Mouse (Mus musculus): ENCODE measurements around the gene Ripor2. TPM values are rescaled to one million over a fixed set of nuclear protein-coding genes. Genes with fewer than 3 reads are reported as not detected.

Ripor2 gene
- total and polyA plus RNA-seq, 3 experiments, result 4.7 to 8.2 (median 7.4) TPM

DNA sequence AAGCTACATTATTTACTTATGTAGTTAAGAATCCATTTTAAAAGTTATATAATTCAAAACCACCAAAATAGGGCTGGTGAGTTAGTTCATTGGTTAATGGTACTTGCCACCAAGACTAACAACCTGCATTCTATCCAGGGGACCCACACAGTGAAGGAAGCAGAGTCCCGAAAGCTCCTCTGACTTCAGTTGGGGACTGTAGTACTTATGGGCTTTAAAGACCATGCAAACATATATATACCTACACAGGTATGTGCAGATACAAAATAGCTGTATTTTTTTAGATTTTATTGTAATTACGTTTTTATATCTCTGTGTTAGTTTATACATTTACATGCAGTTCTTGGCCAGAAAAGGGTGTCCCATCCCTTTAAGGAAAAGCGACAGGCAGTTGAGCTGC lies 174.8 kb downstream of the Ripor2 start:
- Histone ChIP-seq H3K79me2 (replicated peaks; ENCODE audit: control insufficient read depth, insufficient read depth, low read length) (no peaks in the 10 kb centered on the region), H3K4me1 (ENCODE audit: control insufficient read depth, insufficient read depth, low read length) (no peaks in the 10 kb centered on the region), H3K27ac (no peak overlapping the region), H3K27me3 (ENCODE audit: control insufficient read depth, insufficient read depth, low read length) (no peaks in the 10 kb centered on the region), H3K9ac (ENCODE audit: low read depth, low read length) (no peak overlapping the region), H3K4me3 (no peak overlapping the region), H3K36me3 (ENCODE audit: control insufficient read depth, insufficient read depth, low read length) (no peaks in the 10 kb centered on the region)
- DNase-seq, result no peak
- TF ChIP-seq CTCF (IDR thresholded peaks at IDR 0.05) (no peak), POLR2A (IDR thresholded peaks at IDR 0.05; ENCODE audit: insufficient read depth, low read depth, low read length) (no peak), EP300 (IDR thresholded peaks at IDR 0.05; ENCODE audit: insufficient read depth, low read depth, low read length) (no peak)
- intact Hi-C loops (cut with DNase I), result no loop called here
- WGBS, result over 99% methylated on average over 3 of the region's 3 CpGs

DNA sequence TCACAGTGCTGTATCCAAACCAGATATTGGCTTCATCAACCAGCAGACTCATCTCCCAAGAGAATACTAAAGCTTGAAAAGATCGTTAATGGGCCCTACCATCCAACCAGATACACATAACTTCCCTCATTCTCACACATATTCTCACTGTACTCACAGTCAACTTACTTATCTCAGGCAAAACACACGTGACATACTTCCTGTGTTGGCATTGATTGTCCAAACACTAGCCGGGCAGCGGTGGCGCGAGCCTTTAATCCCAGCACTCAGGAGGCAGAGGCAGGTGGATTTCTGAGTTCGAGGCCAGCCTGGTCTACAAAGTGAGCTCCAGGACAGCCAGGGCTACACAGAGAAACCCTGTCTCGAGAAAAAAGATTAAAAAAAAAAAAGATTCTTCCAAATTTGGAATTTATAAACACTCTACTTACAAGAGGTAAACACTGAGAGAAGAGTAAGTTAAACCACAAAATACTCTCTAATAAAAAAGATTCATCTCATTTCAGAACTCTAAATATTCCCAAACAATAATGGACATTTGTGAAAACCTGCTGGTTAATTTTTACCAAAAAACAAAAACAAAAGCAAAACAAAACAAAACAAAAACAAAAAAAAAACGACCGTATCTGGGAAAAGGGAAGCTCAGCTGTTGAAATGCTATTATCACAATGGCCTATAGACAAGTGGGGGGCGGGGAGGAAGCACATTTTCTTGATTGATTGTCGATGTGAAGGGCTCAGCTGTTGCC lies 176.0 kb downstream of the Ripor2 start:
- peaks cover 1% of the 10 kb centered on the region; the same call in 1 of the 2 replicates for H3K4me1 ChIP-seq (ENCODE audit: control insufficient read depth, insufficient read depth, low read length)
- H3K4me3 ChIP-seq, result no peak overlapping the region
- no peak for DNase-seq
- 72% methylated on average over 12 of the region's 12 CpGs for WGBS
- no peak overlapping the region for H3K27ac ChIP-seq
- H3K9ac ChIP-seq (ENCODE audit: low read depth, low read length), result no peak overlapping the region
- H3K36me3 ChIP-seq (ENCODE audit: control insufficient read depth, insufficient read depth, low read length), result no peaks in the 10 kb centered on the region
- no peaks in the 10 kb centered on the region for H3K27me3 ChIP-seq (ENCODE audit: control insufficient read depth, insufficient read depth, low read length)
- TF ChIP-seq CTCF (IDR thresholded peaks at IDR 0.05) (no peak), EP300 (IDR thresholded peaks at IDR 0.05; ENCODE audit: insufficient read depth, low read depth, low read length) (no peak), POLR2A (IDR thresholded peaks at IDR 0.05; ENCODE audit: insufficient read depth, low read depth, low read length) (no peak)
- intact Hi-C loops (cut with DNase I), result no loop called here
- H3K79me2 ChIP-seq (replicated peaks; ENCODE audit: control insufficient read depth, insufficient read depth, low read length), result no peaks in the 10 kb centered on the region

DNA sequence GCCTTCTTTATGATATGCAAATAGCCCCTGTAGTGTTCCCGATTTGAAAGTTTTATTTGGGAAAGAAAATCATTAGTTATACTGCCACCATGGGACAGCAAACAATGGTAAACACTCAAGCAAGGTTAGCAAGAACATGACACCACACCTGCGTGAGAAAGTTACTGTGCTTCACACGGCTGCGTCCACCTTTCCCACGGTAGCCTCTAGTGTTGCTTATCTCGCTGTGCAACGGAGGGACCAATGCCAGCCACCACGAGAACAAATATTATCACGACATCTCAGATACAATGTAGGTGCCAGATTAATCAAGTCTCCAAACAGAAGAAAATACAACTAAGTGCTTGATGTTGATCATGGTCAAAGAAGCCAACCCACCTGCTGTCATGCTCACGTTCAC lies 177.5 kb downstream of the Ripor2 start:
- intact Hi-C loops (cut with DNase I), result no loop called here
- no peak for DNase-seq
- H3K79me2 ChIP-seq (replicated peaks; ENCODE audit: control insufficient read depth, insufficient read depth, low read length), result no peaks in the 10 kb centered on the region
- H3K4me3 ChIP-seq, result no peak overlapping the region
- H3K36me3 ChIP-seq (ENCODE audit: control insufficient read depth, insufficient read depth, low read length), result no peaks in the 10 kb centered on the region
- H3K4me1 ChIP-seq (ENCODE audit: control insufficient read depth, insufficient read depth, low read length), result peaks cover 1% of the 10 kb centered on the region; the same call in 1 of the 2 replicates
- TF ChIP-seq EP300 (IDR thresholded peaks at IDR 0.05; ENCODE audit: insufficient read depth, low read depth, low read length) (no peak), CTCF (IDR thresholded peaks at IDR 0.05) (no peak), POLR2A (IDR thresholded peaks at IDR 0.05; ENCODE audit: insufficient read depth, low read depth, low read length) (no peak)
- no peak overlapping the region for H3K9ac ChIP-seq (ENCODE audit: low read depth, low read length)
- no peaks in the 10 kb centered on the region for H3K27me3 ChIP-seq (ENCODE audit: control insufficient read depth, insufficient read depth, low read length)
- 82% methylated on average over 10 of the region's 10 CpGs for WGBS
- no peak overlapping the region for H3K27ac ChIP-seq

DNA sequence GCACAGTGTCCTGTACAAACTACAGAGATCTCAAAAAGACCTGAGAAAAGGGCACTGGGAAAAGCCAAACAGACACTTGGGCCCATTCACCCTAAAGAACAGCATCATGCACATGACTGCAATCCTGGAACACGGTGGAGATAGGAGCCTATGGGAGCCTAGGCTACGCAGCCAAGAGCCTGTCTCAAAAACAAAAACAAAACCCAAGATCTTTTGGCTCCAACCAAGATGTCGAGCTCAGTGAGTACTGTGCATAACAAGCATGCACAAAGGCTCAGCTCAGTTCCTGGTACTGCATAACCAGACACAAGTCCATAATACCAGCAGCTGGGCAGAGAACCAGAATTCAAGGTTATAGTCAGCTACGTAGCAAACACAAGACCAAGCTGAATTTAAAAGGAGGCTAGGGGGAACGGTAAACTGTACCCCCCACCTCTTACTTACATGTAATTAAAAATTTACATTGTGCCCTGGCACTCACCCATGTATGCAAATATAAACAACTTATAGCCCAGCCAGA lies 178.4 kb downstream of the Ripor2 start:
- peak overlapping the region; percentile 75 for H3K27ac ChIP-seq
- DNase-seq, result peak in 1 of 2 experiments; percentile 26

DNA sequence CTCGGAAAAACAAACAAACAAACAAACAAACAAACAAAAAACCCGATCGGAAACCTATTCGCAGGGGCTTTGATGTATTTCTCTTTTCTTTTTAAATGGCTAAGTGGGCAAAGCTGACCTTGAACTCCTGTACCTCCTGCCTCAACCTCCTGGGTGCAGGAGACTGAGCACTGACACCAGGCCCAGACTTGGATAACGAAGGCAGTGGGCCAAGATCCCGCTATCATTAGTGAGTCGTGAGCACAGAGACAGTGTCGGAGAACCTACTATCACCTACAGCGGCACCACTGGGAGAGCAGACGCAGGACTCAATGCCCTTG lies 179.1 kb downstream of the Ripor2 start:
- Histone ChIP-seq H3K79me2 (replicated peaks; ENCODE audit: control insufficient read depth, insufficient read depth, low read length) (no peaks in the 10 kb centered on the region), H3K9ac (ENCODE audit: low read depth, low read length) (peak overlapping the region; percentile 59), H3K27me3 (ENCODE audit: control insufficient read depth, insufficient read depth, low read length) (no peaks in the 10 kb centered on the region), H3K4me3 (peak overlapping the region; percentile 95), H3K36me3 (ENCODE audit: control insufficient read depth, insufficient read depth, low read length) (no peaks in the 10 kb centered on the region), H3K4me1 (ENCODE audit: control insufficient read depth, insufficient read depth, low read length) (peaks cover 1% of the 10 kb centered on the region; the same call in 1 of the 2 replicates), H3K27ac (peak overlapping the region; percentile 75)
- DNase-seq, result no peak
- TF ChIP-seq CTCF (IDR thresholded peaks at IDR 0.05), result no peak
- TF ChIP-seq POLR2A (IDR thresholded peaks at IDR 0.05; ENCODE audit: insufficient read depth, low read depth, low read length), result no peak; the same call in 1 of the 2 replicates
- TF ChIP-seq EP300 (IDR thresholded peaks at IDR 0.05; ENCODE audit: insufficient read depth, low read depth, low read length), result peak; percentile 76
- 4% methylated on average over 10 of the region's 10 CpGs for WGBS
- intact Hi-C loops (cut with DNase I), result loop anchor here (1.0 to 2.0 kb wide), 2 partner anchors 39 to 70 kb away; partner anchors contain the start of genes Acot13 and Tdp2

More for the DNA sequence above, 178.4 kb downstream of the Ripor2 start:
- Histone ChIP-seq H3K27me3 (ENCODE audit: control insufficient read depth, insufficient read depth, low read length) (no peaks in the 10 kb centered on the region), H3K79me2 (replicated peaks; ENCODE audit: control insufficient read depth, insufficient read depth, low read length) (no peaks in the 10 kb centered on the region), H3K4me3 (peak overlapping the region; percentile 95; the same call in 1 of the 2 replicates), H3K4me1 (ENCODE audit: control insufficient read depth, insufficient read depth, low read length) (peaks cover 1% of the 10 kb centered on the region; the same call in 1 of the 2 replicates), H3K9ac (ENCODE audit: low read depth, low read length) (no peak overlapping the region), H3K36me3 (ENCODE audit: control insufficient read depth, insufficient read depth, low read length) (no peaks in the 10 kb centered on the region)
- WGBS, result 35% methylated on average over 5 of the region's 5 CpGs
- intact Hi-C loops (cut with DNase I), result loop anchor here (2.0 kb wide), 1 partner anchor 70 kb away; the partner anchor contains the start of genes Acot13 and Tdp2
- TF ChIP-seq POLR2A (IDR thresholded peaks at IDR 0.05; ENCODE audit: insufficient read depth, low read depth, low read length), result no peak
- TF ChIP-seq EP300 (IDR thresholded peaks at IDR 0.05; ENCODE audit: insufficient read depth, low read depth, low read length), result no peak
- no peak for TF ChIP-seq CTCF (IDR thresholded peaks at IDR 0.05)

All from heart, adult 2 months (tissue).